Mouse (Mus musculus): ENCODE measurements around the gene Trip12.

DNA sequence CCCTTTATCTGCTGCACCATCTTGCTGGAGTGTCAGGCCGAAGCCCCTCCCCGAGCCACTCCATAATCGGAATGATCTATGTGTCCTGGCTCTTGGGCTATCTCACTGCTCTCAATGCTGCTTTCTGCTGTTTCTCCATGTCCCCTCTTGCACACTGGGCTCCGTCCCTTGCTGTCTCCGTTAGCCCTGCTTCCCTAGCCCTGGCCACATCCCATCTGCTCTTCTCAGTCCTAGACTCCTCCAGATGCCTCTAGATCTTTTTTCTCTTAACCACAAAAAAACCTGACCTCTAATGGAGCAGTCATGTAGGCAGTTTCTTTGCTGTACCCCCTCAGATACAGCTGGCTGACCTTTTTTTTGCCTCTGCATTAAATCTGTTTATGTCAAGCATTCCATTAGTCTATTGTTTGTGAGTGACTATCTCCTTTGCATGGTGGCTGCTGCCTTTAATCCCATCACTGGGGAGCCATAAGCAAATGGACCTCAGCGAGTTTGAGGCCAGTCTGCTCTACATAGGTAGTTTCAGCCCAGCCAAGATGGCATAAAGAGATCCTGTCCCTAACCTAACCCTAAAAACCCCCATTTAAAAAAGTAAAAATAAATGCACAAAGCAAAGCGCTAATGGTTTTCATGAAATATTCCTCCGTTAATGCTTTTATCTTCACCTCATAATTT, 49.2 kb upstream of the Trip12 start:
- TF ChIP-seq CTCF (IDR thresholded peaks at IDR 0.05; ENCODE audit: borderline replicate concordance, extremely low read depth, insufficient read depth, insufficient read length) (no peak), POLR2A (IDR thresholded peaks at IDR 0.05; ENCODE audit: borderline replicate concordance, extremely low read depth, insufficient read depth, insufficient read length, poor library complexity, severe bottlenecking) (no peak)
